Mouse (Mus musculus) embryonic facial prominence, embryonic 12.5 days (tissue): Measurements from ENCODE around the gene Hspa2. TPM values are rescaled to one million over a fixed set of nuclear protein-coding genes. Genes with fewer than 3 reads are reported as not detected.

Experiments
- ATAC-seq: fragments of 200-750 bp; cut with Nextera tagmentation; 2 replicates; pipeline ENCODE4 v1.8.0; 2017; ENCODE audit not compliant: insufficient number of reproducible peaks, insufficient read depth, low FRiP score, low TSS enrichment
- H3K27ac ChIP-seq: fragments of 300-500 bp; sonication (generic); 2 replicates; pipeline ENCODE4 v1.5.1; 2016; ENCODE audit warnings: mild to moderate bottlenecking
- H3K27me3 ChIP-seq: fragments of 300-500 bp; sonication (generic); 2 replicates; pipeline ENCODE4 v1.6.1; 2016; ENCODE audit warnings: mild to moderate bottlenecking, moderate library complexity
- H3K36me3 ChIP-seq: fragments of 300-500 bp; sonication (generic); 2 replicates; pipeline ENCODE4 v1.6.1; 2016; ENCODE audit warnings: mild to moderate bottlenecking
- H3K4me1 ChIP-seq: fragments of 300-500 bp; sonication (generic); 2 replicates; pipeline ENCODE4 v1.6.1; 2016
- H3K4me2 ChIP-seq: fragments of 300-500 bp; sonication (generic); replicated peaks from 2 replicates; pipeline ENCODE4 v1.6.1; 2016; ENCODE audit warnings: mild to moderate bottlenecking, moderate library complexity
- H3K4me3 ChIP-seq: fragments of 300-500 bp; sonication (generic); 2 replicates; pipeline ENCODE4 v1.5.1; 2016; ENCODE audit warnings: mild to moderate bottlenecking
- H3K9ac ChIP-seq: fragments of 300-500 bp; sonication (generic); 2 replicates; pipeline ENCODE4 v1.6.1; 2016; ENCODE audit warnings: mild to moderate bottlenecking, moderate library complexity
- H3K9me3 ChIP-seq: fragments of 300-500 bp; sonication (generic); 2 replicates; pipeline ENCODE4 v1.6.1; 2016; ENCODE audit warnings: mild to moderate bottlenecking, moderate library complexity
- WGBS: fragments of 180-500 bp; shearing (Covaris S2); methylation state at CpG from one replicate; pipeline ENCODE4 v1.1.7; 2016; 5-methylcytosine and 5-hydroxymethylcytosine counted together
- polyA plus RNA-seq: library from polyadenylated mRNA; unstranded; fragments of >200 nt; fragmentation: Nextera tagmentation; extraction: Ambion mirVana; gene quantifications from 2 replicates; pipeline ENCODE4 v1.2.1, GENCODE M21; 2016

Gene Hspa2
- polyA plus RNA-seq, 1 experiment from 2014 or later: 5.6 TPM

DNA sequence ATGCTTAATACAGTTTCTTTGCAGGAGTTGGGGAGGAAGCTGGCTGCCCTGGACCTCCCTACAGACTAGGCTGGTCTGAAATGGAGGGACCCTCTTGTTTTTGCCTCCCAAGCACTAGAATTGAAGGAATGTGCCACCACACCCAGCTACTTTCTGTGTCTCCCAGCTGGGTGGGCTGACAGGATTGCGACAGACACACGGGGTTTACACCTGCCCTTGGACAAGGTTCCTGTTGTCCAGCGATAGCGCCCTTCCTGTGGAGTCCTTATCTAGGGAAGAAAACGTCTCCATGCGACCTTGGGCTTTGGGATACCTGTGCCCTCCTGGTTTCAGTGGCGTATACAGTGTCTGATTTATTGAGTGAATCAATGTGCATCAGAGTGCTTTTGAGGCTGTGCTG, 23.8 kb upstream of the Hspa2 start:
- no peak overlapping the region for H3K9ac ChIP-seq
- WGBS: 89% methylated on average over 7 of the region's 7 CpGs
- no peaks in the 10 kb centered on the region for H3K27me3 ChIP-seq
- no peak for ATAC-seq
- no peak overlapping the region for H3K4me3 ChIP-seq
- no peak overlapping the region for H3K4me2 ChIP-seq
- H3K4me1 ChIP-seq: no peaks in the 10 kb centered on the region
- H3K27ac ChIP-seq: no peak overlapping the region
- H3K9me3 ChIP-seq: no peaks in the 10 kb centered on the region
- H3K36me3 ChIP-seq: peaks cover under 1% of the 10 kb centered on the region; the same call in 1 of the 2 replicates

DNA sequence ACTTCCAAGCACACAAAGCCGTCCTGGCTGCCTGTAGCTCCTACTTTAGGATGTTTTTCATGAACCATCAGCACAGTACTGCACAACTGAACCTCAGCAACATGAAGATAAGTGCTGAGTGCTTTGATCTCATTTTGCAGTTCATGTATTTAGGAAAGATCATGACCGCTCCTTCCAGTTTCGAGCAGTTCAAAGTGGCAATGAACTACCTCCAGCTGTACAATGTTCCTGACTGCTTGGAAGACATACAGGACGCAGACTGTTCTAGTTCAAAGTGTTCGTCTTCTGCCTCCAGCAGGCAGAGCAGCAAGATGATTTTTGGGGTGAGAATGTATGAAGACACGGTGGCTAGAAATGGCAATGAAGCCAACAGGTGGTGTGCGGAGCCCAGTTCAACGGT, 18.6 kb upstream of the Hspa2 start:
- Histone ChIP-seq H3K27me3 (no peaks in the 10 kb centered on the region), H3K27ac (no peak overlapping the region), H3K9me3 (no peaks in the 10 kb centered on the region), H3K4me1 (no peaks in the 10 kb centered on the region), H3K9ac (no peak overlapping the region), H3K4me3 (no peak overlapping the region), H3K4me2 (no peak overlapping the region), H3K36me3 (peaks cover 28% of the 10 kb centered on the region)
- ATAC-seq: no peak
- WGBS: 91% methylated on average over 8 of the region's 8 CpGs

DNA sequence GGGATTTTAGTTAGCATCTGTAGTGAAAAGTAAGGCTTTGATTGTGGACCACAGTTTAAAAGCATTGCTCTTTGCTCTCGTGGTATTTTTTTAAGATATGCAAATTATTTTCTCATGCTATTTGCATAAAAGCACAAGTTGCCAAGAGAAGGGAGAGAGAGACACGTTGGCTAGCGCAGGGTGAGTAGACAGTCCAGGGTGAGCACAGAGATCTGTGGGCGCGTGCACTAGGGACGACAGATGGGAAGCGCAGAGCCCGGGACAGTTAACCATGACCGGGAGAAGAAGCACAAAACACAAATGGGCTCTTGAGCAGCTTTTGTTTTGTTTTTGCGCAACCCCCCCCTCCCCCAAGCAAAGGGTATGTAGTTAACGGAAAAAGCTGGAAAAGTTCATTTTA, 15.2 kb upstream of the Hspa2 start:
- no peaks in the 10 kb centered on the region for H3K4me1 ChIP-seq
- H3K36me3 ChIP-seq: peaks cover 33% of the 10 kb centered on the region
- H3K27me3 ChIP-seq: no peaks in the 10 kb centered on the region
- H3K9me3 ChIP-seq: no peaks in the 10 kb centered on the region
- H3K4me2 ChIP-seq: no peak overlapping the region
- no peak overlapping the region for H3K27ac ChIP-seq
- no peak overlapping the region for H3K4me3 ChIP-seq
- WGBS: 85% methylated on average over 11 of the region's 11 CpGs
- no peak for ATAC-seq
- H3K9ac ChIP-seq: no peak overlapping the region

DNA sequence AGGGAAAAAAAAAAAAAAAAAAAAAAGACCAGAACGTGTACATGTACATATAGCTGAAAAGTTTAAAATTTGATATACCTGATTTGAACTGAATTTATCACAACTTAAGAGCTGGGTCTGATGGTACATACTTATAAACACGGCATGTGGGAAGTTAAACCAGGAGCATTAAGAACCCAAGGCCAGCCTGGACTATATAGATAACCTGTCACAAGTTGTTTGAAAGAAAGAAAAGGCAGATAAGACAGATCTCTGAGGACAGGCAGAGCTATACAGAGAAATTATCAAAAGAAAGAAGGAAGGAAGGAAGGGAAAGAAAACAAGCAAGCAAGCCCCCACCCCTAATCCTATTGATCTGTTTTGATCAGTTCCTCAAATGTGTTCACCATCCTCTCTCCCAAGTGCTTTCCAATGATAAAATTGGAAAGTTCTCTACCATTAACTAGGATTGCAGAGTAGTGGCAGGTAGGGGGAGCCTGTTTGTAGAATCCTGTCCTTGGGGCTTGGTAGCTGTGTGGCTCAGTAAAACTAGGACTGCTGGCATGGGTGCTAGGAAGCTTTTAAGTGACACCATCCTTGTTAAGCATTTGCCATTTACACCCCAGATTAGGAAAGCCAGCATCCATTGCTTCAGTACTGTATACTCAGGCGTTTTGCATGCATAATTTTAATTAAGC, 12.2 kb upstream of the Hspa2 start:
- Histone ChIP-seq H3K4me2 (no peak overlapping the region), H3K9ac (no peak overlapping the region), H3K4me3 (no peak overlapping the region), H3K9me3 (no peaks in the 10 kb centered on the region), H3K27me3 (no peaks in the 10 kb centered on the region), H3K36me3 (peaks cover 17% of the 10 kb centered on the region), H3K4me1 (no peaks in the 10 kb centered on the region), H3K27ac (no peak overlapping the region)
- ATAC-seq: no peak
- 76% methylated on average over 3 of the region's 3 CpGs for WGBS

DNA sequence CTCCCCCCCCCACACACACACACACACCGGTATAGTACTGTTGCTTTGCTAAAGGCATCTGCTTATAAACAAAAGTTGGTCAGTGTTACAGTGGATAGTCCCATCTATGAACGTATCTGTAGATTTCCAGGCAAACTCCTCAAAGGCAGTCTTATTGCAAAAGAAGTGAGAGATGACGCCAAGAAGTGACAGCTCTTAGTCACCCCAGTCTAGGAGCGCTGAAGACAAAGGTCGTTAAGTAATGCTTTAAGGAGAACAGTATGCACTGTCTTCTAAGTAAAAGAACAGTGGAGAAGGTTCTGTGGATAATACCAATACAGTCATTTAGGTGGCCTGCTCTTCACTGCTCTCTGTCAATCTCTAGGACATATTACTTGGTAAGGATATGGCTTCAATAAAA, 11.0 kb upstream of the Hspa2 start:
- no peak overlapping the region for H3K4me3 ChIP-seq
- no peak overlapping the region for H3K9ac ChIP-seq
- no peaks in the 10 kb centered on the region for H3K27me3 ChIP-seq
- no peak for ATAC-seq
- no peaks in the 10 kb centered on the region for H3K9me3 ChIP-seq
- no peaks in the 10 kb centered on the region for H3K4me1 ChIP-seq
- 80% methylated on average over 5 of the region's 5 CpGs for WGBS
- H3K27ac ChIP-seq: no peak overlapping the region
- peaks cover 13% of the 10 kb centered on the region; the same call in 1 of the 2 replicates for H3K36me3 ChIP-seq
- no peak overlapping the region for H3K4me2 ChIP-seq

DNA sequence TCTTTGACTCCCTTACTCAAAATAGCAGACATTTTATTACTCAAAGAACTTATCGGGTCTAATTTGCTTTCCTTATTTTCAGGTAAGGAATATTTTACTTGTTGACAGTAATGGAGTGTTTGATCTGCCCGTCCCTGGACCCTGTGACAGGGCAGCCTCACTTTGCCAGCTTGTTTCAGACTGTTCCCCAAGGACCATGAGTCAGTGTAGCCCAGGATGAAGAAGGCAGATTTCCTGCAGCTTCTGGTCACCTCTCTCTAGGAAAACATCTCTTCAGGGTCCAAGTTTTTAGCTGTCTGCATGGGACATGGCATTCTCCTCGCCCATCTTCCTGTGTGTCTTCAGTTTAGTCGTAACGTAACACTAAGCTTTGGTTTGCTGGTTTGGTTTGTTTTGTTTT, 6.7 kb upstream of the Hspa2 start:
- no peak for ATAC-seq
- Histone ChIP-seq H3K4me2 (no peak overlapping the region), H3K36me3 (no peaks in the 10 kb centered on the region), H3K27me3 (0 out of 2 replicates have a peak, but pooled peaks cover 3% of the 10 kb centered on the region), H3K4me1 (no peaks in the 10 kb centered on the region), H3K9me3 (no peaks in the 10 kb centered on the region), H3K9ac (no peak overlapping the region), H3K27ac (no peak overlapping the region), H3K4me3 (no peak overlapping the region)
- 81% methylated on average over 5 of the region's 5 CpGs for WGBS

DNA sequence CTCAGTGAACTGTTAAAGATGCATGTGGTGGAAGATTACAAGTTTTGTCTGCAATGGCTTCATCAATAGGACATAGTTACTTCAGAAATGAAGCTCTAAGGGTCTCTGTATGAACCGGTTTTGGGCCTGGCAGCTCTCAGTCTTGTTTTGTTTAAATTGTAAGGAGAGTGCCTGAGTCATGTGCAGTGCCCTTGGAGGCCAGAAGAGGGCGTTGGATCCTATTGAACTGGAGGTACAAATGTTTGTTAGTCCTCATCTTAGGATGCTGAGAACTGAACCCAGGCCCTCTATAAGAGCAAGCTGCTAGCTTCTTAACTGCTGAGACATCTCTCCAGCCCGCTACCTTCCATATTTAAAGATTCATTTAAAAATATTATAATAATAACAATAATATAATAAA, 2.3 kb upstream of the Hspa2 start:
- peaks cover 21% of the 10 kb centered on the region for H3K4me1 ChIP-seq
- no peak overlapping the region for H3K27ac ChIP-seq
- no peaks in the 10 kb centered on the region for H3K9me3 ChIP-seq
- H3K27me3 ChIP-seq: peaks cover 29% of the 10 kb centered on the region
- H3K4me2 ChIP-seq: no peak overlapping the region
- H3K4me3 ChIP-seq: no peak overlapping the region
- WGBS: 48% methylated on average over 3 of the region's 3 CpGs
- no peaks in the 10 kb centered on the region for H3K36me3 ChIP-seq
- no peak overlapping the region for H3K9ac ChIP-seq
- ATAC-seq: no peak

DNA sequence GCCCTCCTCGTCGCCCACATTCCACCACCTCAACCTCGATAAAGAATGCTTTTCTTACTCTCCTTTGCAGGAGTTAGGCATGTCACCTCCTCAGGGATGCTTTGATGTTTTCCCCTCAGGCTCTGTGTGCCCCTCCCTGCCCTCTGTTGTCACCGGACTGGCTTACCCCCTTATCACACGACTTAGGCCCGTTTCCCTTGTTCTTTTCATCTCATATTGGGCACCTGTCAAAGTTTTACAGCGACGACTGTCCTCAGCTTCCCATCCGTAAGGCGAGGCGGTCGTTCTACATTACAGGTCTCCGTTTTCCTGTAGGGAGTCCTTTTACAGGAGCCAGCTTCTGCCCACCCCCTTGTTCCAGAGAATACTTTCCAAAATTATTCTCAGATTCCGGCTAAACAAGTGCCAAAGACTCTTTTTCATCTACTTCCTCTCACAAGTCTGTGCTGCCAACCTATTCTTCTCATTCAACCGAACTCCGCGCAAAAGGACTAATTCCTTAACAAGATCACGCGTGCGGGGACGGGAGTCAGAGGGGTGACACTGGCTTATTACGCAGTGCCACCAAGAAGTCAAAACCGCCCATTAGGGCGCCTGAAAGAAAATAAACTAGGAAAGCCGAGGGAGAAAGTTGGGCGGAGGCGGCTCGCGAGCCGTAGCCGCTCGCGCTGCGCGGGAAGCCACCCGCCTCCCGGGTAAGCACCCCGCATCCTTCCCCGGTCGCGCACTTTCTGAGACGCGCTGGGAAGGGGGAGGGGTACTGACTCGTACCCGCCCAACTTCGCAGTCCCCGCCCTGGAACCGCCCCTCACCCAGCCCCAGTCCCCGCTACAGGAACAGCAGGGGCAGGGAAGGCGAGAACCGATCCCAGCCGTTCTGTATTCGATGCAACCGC, 738 bp upstream of the Hspa2 start:
- Histone ChIP-seq H3K27ac (peak overlapping the region; percentile 85), H3K36me3 (no peaks in the 10 kb centered on the region), H3K9me3 (no peaks in the 10 kb centered on the region), H3K4me3 (peak overlapping the region; percentile 62), H3K27me3 (peaks cover 41% of the 10 kb centered on the region), H3K4me2 (peak overlapping the region; percentile 84), H3K9ac (peak overlapping the region; percentile 59), H3K4me1 (peaks cover 21% of the 10 kb centered on the region)
- WGBS: under 1% methylated on average over 54 of the region's 54 CpGs
- ATAC-seq: peak; percentile 89

DNA sequence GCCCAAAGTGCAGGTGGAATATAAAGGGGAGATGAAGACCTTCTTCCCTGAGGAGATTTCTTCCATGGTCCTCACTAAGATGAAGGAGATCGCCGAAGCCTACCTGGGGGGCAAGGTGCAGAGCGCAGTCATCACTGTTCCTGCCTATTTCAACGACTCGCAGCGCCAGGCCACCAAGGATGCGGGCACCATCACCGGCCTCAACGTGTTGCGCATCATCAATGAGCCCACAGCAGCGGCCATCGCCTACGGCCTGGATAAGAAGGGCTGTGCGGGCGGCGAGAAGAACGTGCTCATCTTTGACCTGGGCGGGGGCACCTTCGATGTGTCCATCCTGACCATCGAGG, 833 bp downstream of the Hspa2 start:
- Histone ChIP-seq H3K36me3 (no peaks in the 10 kb centered on the region), H3K27ac (no peak overlapping the region), H3K27me3 (peaks cover 41% of the 10 kb centered on the region), H3K9me3 (no peaks in the 10 kb centered on the region), H3K4me1 (peaks cover 21% of the 10 kb centered on the region), H3K4me3 (peak overlapping the region; percentile 62), H3K9ac (no peak overlapping the region), H3K4me2 (peak overlapping the region; percentile 84)
- ATAC-seq: no peak
- 9% methylated on average over 20 of the region's 20 CpGs for WGBS

DNA sequence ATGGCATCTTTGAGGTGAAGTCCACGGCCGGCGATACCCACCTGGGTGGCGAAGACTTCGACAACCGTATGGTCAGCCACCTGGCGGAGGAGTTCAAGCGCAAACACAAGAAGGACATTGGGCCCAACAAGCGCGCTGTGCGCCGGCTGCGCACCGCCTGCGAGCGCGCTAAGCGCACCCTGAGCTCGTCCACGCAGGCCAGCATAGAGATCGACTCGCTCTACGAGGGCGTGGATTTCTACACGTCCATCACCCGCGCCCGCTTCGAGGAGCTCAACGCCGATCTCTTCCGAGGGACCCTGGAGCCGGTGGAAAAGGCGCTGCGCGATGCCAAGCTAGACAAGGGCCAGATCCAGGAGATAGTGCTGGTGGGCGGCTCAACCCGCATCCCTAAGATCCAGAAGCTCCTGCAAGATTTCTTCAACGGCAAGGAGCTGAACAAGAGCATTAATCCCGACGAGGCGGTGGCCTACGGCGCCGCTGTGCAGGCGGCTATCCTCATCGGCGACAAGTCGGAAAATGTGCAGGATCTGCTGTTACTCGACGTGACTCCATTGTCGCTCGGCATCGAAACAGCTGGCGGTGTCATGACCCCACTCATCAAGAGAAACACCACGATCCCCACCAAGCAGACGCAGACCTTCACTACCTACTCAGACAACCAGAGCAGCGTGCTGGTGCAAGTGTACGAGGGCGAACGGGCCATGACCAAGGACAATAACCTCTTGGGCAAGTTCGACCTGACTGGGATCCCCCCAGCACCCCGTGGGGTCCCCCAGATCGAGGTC, 1.4 kb downstream of the Hspa2 start:
- H3K27me3 ChIP-seq: peaks cover 41% of the 10 kb centered on the region
- H3K4me3 ChIP-seq: peak overlapping the region; percentile 62
- H3K9ac ChIP-seq: no peak overlapping the region
- ATAC-seq: no peak
- H3K9me3 ChIP-seq: no peaks in the 10 kb centered on the region
- WGBS: 4% methylated on average over 64 of the region's 64 CpGs
- H3K4me1 ChIP-seq: peaks cover 21% of the 10 kb centered on the region
- H3K27ac ChIP-seq: no peak overlapping the region
- H3K4me2 ChIP-seq: peak overlapping the region; percentile 84
- H3K36me3 ChIP-seq: no peaks in the 10 kb centered on the region

DNA sequence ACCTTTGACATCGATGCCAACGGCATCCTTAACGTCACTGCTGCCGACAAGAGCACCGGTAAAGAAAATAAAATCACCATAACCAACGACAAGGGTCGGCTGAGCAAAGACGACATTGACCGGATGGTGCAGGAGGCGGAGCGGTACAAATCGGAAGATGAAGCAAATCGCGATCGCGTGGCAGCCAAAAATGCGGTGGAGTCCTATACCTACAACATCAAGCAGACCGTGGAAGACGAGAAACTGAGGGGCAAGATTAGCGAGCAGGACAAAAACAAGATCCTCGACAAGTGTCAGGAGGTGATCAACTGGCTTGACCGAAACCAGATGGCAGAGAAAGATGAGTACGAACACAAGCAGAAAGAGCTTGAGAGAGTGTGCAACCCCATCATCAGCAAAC, 2.0 kb downstream of the Hspa2 start:
- H3K9me3 ChIP-seq: no peaks in the 10 kb centered on the region
- peak overlapping the region; percentile 84 for H3K4me2 ChIP-seq
- H3K4me3 ChIP-seq: peak overlapping the region; percentile 62
- H3K36me3 ChIP-seq: no peaks in the 10 kb centered on the region
- 2% methylated on average over 23 of the region's 23 CpGs for WGBS
- H3K27ac ChIP-seq: no peak overlapping the region
- no peak for ATAC-seq
- no peak overlapping the region for H3K9ac ChIP-seq
- H3K27me3 ChIP-seq: peaks cover 41% of the 10 kb centered on the region
- peaks cover 21% of the 10 kb centered on the region for H3K4me1 ChIP-seq
